Mouse (Mus musculus): Measurements from ENCODE around the gene Grrp1.

- TF ChIP-seq CTCF (IDR thresholded peaks at IDR 0.05; ENCODE audit: extremely low read depth, insufficient read depth, low read length) (peak; percentile 21; the same call in 1 of the 2 replicates), POLR2A (IDR thresholded peaks at IDR 0.05; ENCODE audit: extremely low read depth, insufficient read depth, low read length) (no peak)
Measured at GRCm38 (mm10) chr4:134227194-134227593, 26.7 kb downstream of the Grrp1 start, which contains the start of gene Catsper4.

Data from cortical plate, adult 2 months (tissue).